Mouse (Mus musculus) mesoderm, embryonic 11.5 days (tissue): ENCODE results near the gene Rnd1.

Source experiments
- DNase-seq: peaks from one replicate; pipeline ENCODE4 v3.0.0-alpha.2; 2012; ENCODE audit warnings: low read depth, low spot score

Gene Rnd1

GRCm38 (mm10) chr15:98676940-98677728 lies at the start of gene Rnd1:
Gene Rnd1 (minus strand): TSS chr15:98677461.
- DNase-seq, result peak; percentile 93

- DNase-seq, result no peak
Measured at GRCm38 (mm10) chr15:98726746-98727145, 49.5 kb upstream of the Rnd1 start.

GRCm38 (mm10) chr15:98726079-98726478 lies 48.8 kb upstream of the Rnd1 start:
- no peak for DNase-seq

- DNase-seq, result no peak
Measured at GRCm38 (mm10) chr15:98724441-98724840, 47.2 kb upstream of the Rnd1 start.

GRCm38 (mm10) chr15:98722854-98723253 lies 45.6 kb upstream of the Rnd1 start:
- no peak for DNase-seq

GRCm38 (mm10) chr15:98722191-98722590 lies 44.9 kb upstream of the Rnd1 start:
- no peak for DNase-seq

GRCm38 (mm10) chr15:98717301-98717700 lies 40.0 kb upstream of the Rnd1 start:
- no peak for DNase-seq

- no peak for DNase-seq
Measured at GRCm38 (mm10) chr15:98714230-98714652, 37.0 kb upstream of the Rnd1 start.

- peak; percentile 74 for DNase-seq
Measured at GRCm38 (mm10) chr15:98710442-98710841, 33.2 kb upstream of the Rnd1 start.

GRCm38 (mm10) chr15:98707766-98708372 lies 30.6 kb upstream of the Rnd1 start, which contains the start of gene Ccdc65:
Gene Ccdc65 (plus strand): TSS chr15:98708207.
- peak; percentile 91 for DNase-seq

GRCm38 (mm10) chr15:98704312-98704711 lies 27.1 kb upstream of the Rnd1 start:
- DNase-seq, result no peak

GRCm38 (mm10) chr15:98699190-98700105 lies 22.2 kb upstream of the Rnd1 start:
- peak; percentile 86 for DNase-seq

- no peak for DNase-seq
Measured at GRCm38 (mm10) chr15:98696216-98696615, 19.0 kb upstream of the Rnd1 start.

- DNase-seq, result no peak
Measured at GRCm38 (mm10) chr15:98695726-98696125, 18.5 kb upstream of the Rnd1 start.

- peak; percentile 63 for DNase-seq
Measured at GRCm38 (mm10) chr15:98692171-98692715, 15.0 kb upstream of the Rnd1 start.

- peak; percentile 69 for DNase-seq
Measured at GRCm38 (mm10) chr15:98691486-98692147, 14.4 kb upstream of the Rnd1 start.

- DNase-seq, result no peak
Measured at GRCm38 (mm10) chr15:98689682-98690081, 12.4 kb upstream of the Rnd1 start.

- no peak for DNase-seq
Measured at GRCm38 (mm10) chr15:98685926-98686325, 8.7 kb upstream of the Rnd1 start.

GRCm38 (mm10) chr15:98683746-98684145 lies 6.5 kb upstream of the Rnd1 start:
- no peak for DNase-seq

- DNase-seq, result no peak
Measured at GRCm38 (mm10) chr15:98683177-98683576, 5.9 kb upstream of the Rnd1 start.

GRCm38 (mm10) chr15:98681633-98682032 lies 4.4 kb upstream of the Rnd1 start:
- DNase-seq, result no peak
